Mouse (Mus musculus): ENCODE data around the gene Fkrp. TPM values are rescaled to one million over a fixed set of nuclear protein-coding genes. Genes with fewer than 3 reads are reported as not detected.

The Fkrp gene
- total and polyA plus RNA-seq, 3 experiments = 16.5 to 23.4 (median 20.3) TPM

GRCm38 (mm10) chr7:16783758-16784415 lies 32.6 kb downstream of the Fkrp start:
- dilution Hi-C loops (cut with MboI; ENCODE audit: extremely low pct_ligation_motif_present, extremely low pct_unique_long_range_greater_than_20kb, low sequenced_read_pairs) (no loop called here), in situ Hi-C loops (cut with MboI; ENCODE audit: low pct_ligation_motif_present, low pct_unique_long_range_greater_than_20kb, low sequenced_read_pairs) (loop anchor here (5.0 to 25.0 kb wide), 2 partner anchors 37 to 847 kb away; partner anchors contain the start of gene Nop53)
- no peaks in the 10 kb centered on the region for H3K27me3 ChIP-seq (replicated peaks)
- DNase-seq (ENCODE audit: extremely low read depth) = no peak
- TF ChIP-seq ZMIZ1 (IDR thresholded peaks at IDR 0.05; ENCODE audit: low read depth, low read length) (0 out of 2 replicates have a peak, but pooled peaks have one; percentile 17), ETS1 (conservative IDR thresholded peaks at IDR 0.05; ENCODE audit: low read depth, low read length) (no peak)
- H3K79me2 ChIP-seq (replicated peaks; ENCODE audit: control insufficient read depth, extremely low read depth, insufficient read depth, poor library complexity, severe bottlenecking) = peaks cover 56% of the 10 kb centered on the region
- H3K9ac ChIP-seq (ENCODE audit: insufficient read depth, low read depth) = peak overlapping the region; percentile 74
- H3K4me1 ChIP-seq (ENCODE audit: control insufficient read depth in 1 of 2, insufficient read depth in 2 of 2) = peaks cover 7 to 36% of the 10 kb centered on the region in 2 experiments
- H3K4me3 ChIP-seq (replicated peaks in 1 of 3; ENCODE audit: low read depth in 2 of 3, low read length in 2 of 3, poor library complexity in 1 of 3) = peak overlapping the region; percentile 76 to 99 (median 79)
- H3K36me3 ChIP-seq (replicated peaks in 1 of 2; ENCODE audit: control insufficient read depth in 1 of 2, insufficient read depth in 1 of 2, low read length in 1 of 2) = peaks cover 17 to 35% of the 10 kb centered on the region in 2 experiments
- peak overlapping the region; percentile 84 for H3K27ac ChIP-seq (ENCODE audit: insufficient read depth, low read depth)
- H3K4me2 ChIP-seq (ENCODE audit: insufficient read depth, low read depth, poor library complexity, severe bottlenecking) = peak overlapping the region; percentile 68
- H3K9me3 ChIP-seq (replicated peaks; ENCODE audit: low read length) = no peaks in the 10 kb centered on the region

DNA sequence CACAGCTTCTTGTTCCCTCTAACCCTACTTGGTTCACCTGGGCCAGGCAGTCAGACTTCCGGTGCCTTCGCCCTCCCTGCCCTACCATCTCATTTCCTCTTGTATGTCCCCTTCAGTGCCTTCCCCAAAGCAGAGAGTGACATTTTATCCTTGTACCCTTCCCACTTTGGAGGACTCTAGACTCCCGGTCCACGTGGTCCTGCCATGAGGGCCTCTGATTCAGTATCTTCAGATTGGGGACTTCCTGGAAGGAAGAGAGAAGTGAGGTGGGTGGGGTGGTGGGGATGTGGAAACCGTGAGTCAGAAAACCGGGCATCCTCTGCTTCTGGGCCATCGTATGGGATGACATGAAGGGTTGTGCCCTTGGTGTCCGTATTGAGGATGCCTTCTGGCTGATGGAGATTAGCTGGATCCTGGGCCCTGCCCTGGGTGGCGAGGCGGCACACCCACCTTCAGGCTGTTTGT lies 33.3 kb downstream of the Fkrp start:
- Histone ChIP-seq H3K4me2 (ENCODE audit: insufficient read depth, low read depth, poor library complexity, severe bottlenecking) (peak overlapping the region; percentile 68), H3K36me3 (replicated peaks in 1 of 2; ENCODE audit: control insufficient read depth in 1 of 2, insufficient read depth in 1 of 2, low read length in 1 of 2) (peaks cover 15 to 31% of the 10 kb centered on the region in 2 experiments), H3K9ac (ENCODE audit: insufficient read depth, low read depth) (peak overlapping the region; percentile 74), H3K4me3 (replicated peaks in 1 of 3; ENCODE audit: low read depth in 2 of 3, low read length in 2 of 3, poor library complexity in 1 of 3) (peak overlapping the region; percentile 76 to 99 (median 79)), H3K9me3 (replicated peaks; ENCODE audit: low read length) (no peaks in the 10 kb centered on the region), H3K4me1 (ENCODE audit: control insufficient read depth in 1 of 2, insufficient read depth in 2 of 2) (peaks cover 7 to 31% of the 10 kb centered on the region in 2 experiments), H3K27me3 (replicated peaks) (no peaks in the 10 kb centered on the region), H3K79me2 (replicated peaks; ENCODE audit: control insufficient read depth, extremely low read depth, insufficient read depth, poor library complexity, severe bottlenecking) (peaks cover 56% of the 10 kb centered on the region), H3K27ac (ENCODE audit: insufficient read depth, low read depth) (peak overlapping the region; percentile 84)
- peak; percentile 67 for DNase-seq (ENCODE audit: extremely low read depth)
- TF ChIP-seq ELF1 (IDR thresholded peaks at IDR 0.05; ENCODE audit: low read depth, low read length) (peak; percentile 69), HCFC1 (IDR thresholded peaks at IDR 0.05; ENCODE audit: low read depth, low read length) (peak; percentile 68), KAT2A (IDR thresholded peaks at IDR 0.05; ENCODE audit: insufficient replicate concordance, low read length) (0 out of 2 replicates have a peak, but pooled peaks have one; percentile 6), TBP (conservative IDR thresholded peaks at IDR 0.05; ENCODE audit: low read depth, low read length) (0 out of 2 replicates have a peak, but pooled peaks have one; percentile 27), CTCF (conservative IDR thresholded peaks at IDR 0.05 in 1 of 2, IDR thresholded peaks at IDR 0.05 in 1 of 2; ENCODE audit: low read depth in 2 of 2, low read length in 2 of 2) (no peak), SMC3 (IDR thresholded peaks at IDR 0.05; ENCODE audit: low read depth, low read length) (no peak), RAD21 (IDR thresholded peaks at IDR 0.05; ENCODE audit: low read depth, low read length) (no peak), POLR2A (IDR thresholded peaks at IDR 0.05; ENCODE audit: low read depth, low read length) (peak; percentile 44; the same call in 1 of the 2 replicates), MAZ (IDR thresholded peaks at IDR 0.05; ENCODE audit: low read depth, low read length) (no peak), IRF4 (IDR thresholded peaks at IDR 0.05; ENCODE audit: low read depth, low read length) (no peak), TCF12 (IDR thresholded peaks at IDR 0.05; ENCODE audit: low read depth, low read length) (no peak), MXI1 (IDR thresholded peaks at IDR 0.05; ENCODE audit: low read depth, low read length) (peak; percentile 96), JUN (IDR thresholded peaks at IDR 0.05; ENCODE audit: insufficient read depth, low read depth, low read length) (no peak), SIN3A (IDR thresholded peaks at IDR 0.05; ENCODE audit: low read length) (peak; percentile 63; the same call in 1 of the 2 replicates), UBTF (IDR thresholded peaks at IDR 0.05; ENCODE audit: low read depth, low read length) (no peak), PAX5 (IDR thresholded peaks at IDR 0.05; ENCODE audit: low read length) (no peak), ETS1 (conservative IDR thresholded peaks at IDR 0.05; ENCODE audit: low read depth, low read length) (peak; percentile 39; the same call in 1 of the 2 replicates), JUND (conservative IDR thresholded peaks at IDR 0.05; ENCODE audit: low read depth, low read length) (0 out of 2 replicates have a peak, but pooled peaks have one; percentile 11), CHD2 (IDR thresholded peaks at IDR 0.05; ENCODE audit: low read length) (no peak), USF2 (conservative IDR thresholded peaks at IDR 0.05; ENCODE audit: low read depth, low read length) (no peak; the same call in 1 of the 2 replicates), MYC (IDR thresholded peaks at IDR 0.05; ENCODE audit: low read depth, low read length) (peak; percentile 96), EP300 (IDR thresholded peaks at IDR 0.05; ENCODE audit: low read length) (no peak), ZKSCAN1 (IDR thresholded peaks at IDR 0.05; ENCODE audit: borderline replicate concordance, low read depth, low read length) (no peak), CHD1 (IDR thresholded peaks at IDR 0.05; ENCODE audit: low read depth, low read length) (no peak), MAX (IDR thresholded peaks at IDR 0.05; ENCODE audit: low read length) (peak; percentile 90)
- in situ Hi-C loops (cut with MboI; ENCODE audit: low pct_ligation_motif_present, low pct_unique_long_range_greater_than_20kb, low sequenced_read_pairs) (loop anchor here (5.0 to 25.0 kb wide), 2 partner anchors 36 to 846 kb away; partner anchors contain the start of gene Nop53), dilution Hi-C loops (cut with MboI; ENCODE audit: extremely low pct_ligation_motif_present, extremely low pct_unique_long_range_greater_than_20kb, low sequenced_read_pairs) (no loop called here)
